Mouse (Mus musculus) liver, embryonic 16.5 days (tissue): ENCODE measurements around the gene 2310003L06Rik. TPM values are rescaled to one million over a fixed set of nuclear protein-coding genes. Genes with fewer than 3 reads are reported as not detected.

Source experiments
- ATAC-seq: fragments of 200-750 bp; cut with Nextera tagmentation; 2 replicates; pipeline ENCODE4 v1.8.0; 2017; ENCODE audit warnings: low read depth, mild to moderate bottlenecking, moderate number of reproducible peaks, moderate library complexity
- H3K27ac ChIP-seq: fragments of 300-500 bp; sonication (generic); 2 replicates; pipeline ENCODE4 v1.5.1; 2014; ENCODE audit warnings: mild to moderate bottlenecking, low read length
- H3K27me3 ChIP-seq: fragments of 300-500 bp; sonication (generic); 2 replicates; pipeline ENCODE4 v1.6.1; 2014; ENCODE audit warnings: low read depth, low read length, mixed read lengths; ENCODE audit not compliant: control insufficient read depth, insufficient read depth
- H3K36me3 ChIP-seq: fragments of 300-500 bp; sonication (generic); 2 replicates; pipeline ENCODE4 v1.6.1; 2014; ENCODE audit warnings: mild to moderate bottlenecking; ENCODE audit not compliant: control insufficient read depth, insufficient read depth
- H3K4me1 ChIP-seq: fragments of 300-500 bp; sonication (generic); 2 replicates; pipeline ENCODE4 v1.6.1; 2014; ENCODE audit warnings: low read depth, low read length, mixed read lengths; ENCODE audit not compliant: control insufficient read depth
- H3K4me2 ChIP-seq: fragments of 300-500 bp; sonication (generic); 2 replicates; pipeline ENCODE4 v1.6.1; 2014; ENCODE audit warnings: low read depth, low read length, mixed read lengths
- H3K4me3 ChIP-seq: fragments of 300-500 bp; sonication (generic); 2 replicates; pipeline ENCODE4 v1.5.1; 2014; ENCODE audit warnings: low read depth, mild to moderate bottlenecking, low read length
- H3K9ac ChIP-seq: fragments of 300-500 bp; sonication (generic); 2 replicates; pipeline ENCODE4 v1.6.1; 2014; ENCODE audit warnings: low read depth, low read length
- H3K9me3 ChIP-seq: fragments of 300-500 bp; sonication (generic); replicated peaks from 2 replicates; pipeline ENCODE4 v1.6.1; 2016; ENCODE audit warnings: low read length; ENCODE audit not compliant: control insufficient read depth
- polyA plus RNA-seq: library from polyadenylated mRNA; unstranded; fragments of >200 nt; fragmentation: Nextera tagmentation; extraction: Ambion mirVana; gene quantifications from 2 replicates; pipeline ENCODE4 v1.2.1, GENCODE M21; 2015

2310003L06Rik gene
- polyA plus RNA-seq, 1 experiment from 2014 or later: not detected

DNA sequence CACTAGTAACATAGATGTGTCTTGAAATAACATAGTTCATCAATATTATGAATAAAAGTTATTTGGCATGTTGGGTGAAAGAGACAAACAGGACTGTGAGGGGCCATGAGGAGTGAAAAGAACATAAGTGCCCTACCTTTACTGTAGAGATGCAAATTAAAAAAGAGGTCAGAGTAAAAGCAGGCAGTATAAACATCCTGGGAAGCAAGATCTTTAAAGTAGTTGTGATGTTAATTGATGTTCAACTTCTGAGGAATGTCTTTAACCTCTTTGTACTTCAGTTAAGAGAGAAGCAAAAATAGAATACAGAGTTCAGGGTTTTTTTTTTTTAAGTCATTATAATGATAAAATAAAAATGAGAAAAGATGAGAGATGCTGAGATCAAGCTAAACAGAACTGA is 36.0 kb downstream of the 2310003L06Rik start:
- H3K4me3 ChIP-seq: no peak overlapping the region
- no peak overlapping the region for H3K4me2 ChIP-seq
- no peak overlapping the region for H3K9ac ChIP-seq
- H3K4me1 ChIP-seq: no peaks in the 10 kb centered on the region
- H3K27me3 ChIP-seq: no peaks in the 10 kb centered on the region
- H3K36me3 ChIP-seq: no peaks in the 10 kb centered on the region
- no peaks in the 10 kb centered on the region for H3K9me3 ChIP-seq
- no peak overlapping the region for H3K27ac ChIP-seq
- no peak for ATAC-seq

Other genes starting within 250 kb of the 2310003L06Rik start
- gene Csn1s2a, start 194.9 kb upstream of the 2310003L06Rik start, polyA plus RNA-seq: not detected in 2 replicates
- not detected in 2 replicates for gene Csn1s2b, start 161.4 kb upstream of the 2310003L06Rik start, polyA plus RNA-seq
- gene Prr27, start 143.8 kb upstream of the 2310003L06Rik start, polyA plus RNA-seq: not detected in 2 replicates
- not detected in 2 replicates for gene Odam, start 84.4 kb upstream of the 2310003L06Rik start, polyA plus RNA-seq
- gene Csn3, start 43.9 kb upstream of the 2310003L06Rik start, polyA plus RNA-seq: not detected in 2 replicates
- not detected in 2 replicates for gene Gm28434, start 58 bp downstream of the 2310003L06Rik start, polyA plus RNA-seq
- gene Cabs1, start 10.0 kb downstream of the 2310003L06Rik start, polyA plus RNA-seq: not detected in 2 replicates
- not detected in 2 replicates for gene Smr3a, start 33.1 kb downstream of the 2310003L06Rik start, polyA plus RNA-seq
- not detected in 2 replicates for gene Smr2, start 117.1 kb downstream of the 2310003L06Rik start, polyA plus RNA-seq
- not detected in 2 replicates for gene Gm11116, start 142.1 kb downstream of the 2310003L06Rik start, polyA plus RNA-seq
- gene Gm11115, start 184.6 kb downstream of the 2310003L06Rik start, polyA plus RNA-seq: not detected in 2 replicates